In genomic region chr5:133885016-133885415, GRCm38 (mm10) we compare ENCODE assay signal across 9 mouse cellular contexts.
DNase-seq lines count a peak whose midpoint lies in the region; ATAC-seq and TF ChIP-seq lines count a peak whose summit lies in the region.
"Had no signal": no experiment of that assay in that cellular context is flagged by ENCODE, and none has a peak within 500 bp of the region (broad histone marks: within the 10 kb centered on the region; RNA-seq: fewer than 3 reads in every experiment).

No protein-coding gene starts in this region.

- TF ChIP-seq POLR2A in brain, embryonic 14.5 days (IDR thresholded peaks at IDR 0.05; ENCODE audit: borderline replicate concordance, extremely low read depth, insufficient read depth, insufficient read length, poor library complexity, severe bottlenecking), result no peak

- intact Hi-C loops in heart, postnatal 36 days (cut with DNase I), result no loop called here

- H3K36me3 ChIP-seq in forebrain, embryonic 11.5 days (ENCODE audit: control insufficient read depth, insufficient read depth, low read length), result no peaks in the 10 kb centered on the region
- H3K36me3 ChIP-seq in stomach, embryonic 16.5 days (ENCODE audit: control insufficient read depth, insufficient read depth, low read length), result no peaks in the 10 kb centered on the region

- peak overlapping the region; percentile 78 for H3K27ac ChIP-seq in forebrain, embryonic 11.5 days (ENCODE audit: low read depth, low read length)
- peak overlapping the region; percentile 29; the same call in 1 of the 2 replicates for H3K27ac ChIP-seq in stomach, embryonic 16.5 days (ENCODE audit: low read length)

- peak; percentile 98 for DNase-seq in Muller cell, postnatal 12 days (ENCODE audit: inconsistent ontology term)
- peak; percentile 98 for DNase-seq in brain, embryonic 14.5 days (ENCODE audit: low read depth)
- DNase-seq in forebrain, embryonic 11.5 days (ENCODE audit: low spot score), result peak; percentile 89
- peak; percentile 8 to 14 for DNase-seq in heart, postnatal 36 days
- DNase-seq in layer of hippocampus, adult 8-10 months (ENCODE audit: low spot score in 2 of 2), result peak; percentile 31 to 46
- peak; percentile 70 for DNase-seq in mesoderm, embryonic 11.5 days (ENCODE audit: low read depth, low spot score)

- TF ChIP-seq CTCF in brain, embryonic 14.5 days (IDR thresholded peaks at IDR 0.05; ENCODE audit: borderline replicate concordance, extremely low read depth, insufficient read depth, insufficient read length), result peak; percentile 10; the same call in 1 of the 2 replicates

- peaks cover 7% of the 10 kb centered on the region; the same call in 1 of the 2 replicates for H3K4me1 ChIP-seq in forebrain, embryonic 11.5 days (replicated peaks; ENCODE audit: control insufficient read depth, insufficient read depth, low read length)
- peaks cover 10% of the 10 kb centered on the region; the same call in 1 of the 2 replicates for H3K4me1 ChIP-seq in stomach, embryonic 16.5 days (ENCODE audit: control insufficient read depth, insufficient read depth, low read length)

- H3K9ac ChIP-seq in forebrain, embryonic 11.5 days (ENCODE audit: low read length), result no peak overlapping the region
- no peak overlapping the region for H3K9ac ChIP-seq in stomach, embryonic 16.5 days (ENCODE audit: low read length)

- H3K4me2 ChIP-seq in forebrain, embryonic 11.5 days (ENCODE audit: low read depth, low read length, severe bottlenecking), result peak overlapping the region; percentile 15; the same call in 1 of the 2 replicates
- no peak overlapping the region for H3K4me2 ChIP-seq in stomach, embryonic 16.5 days (ENCODE audit: low read depth, low read length)

- H3K4me3 ChIP-seq in forebrain, embryonic 11.5 days (ENCODE audit: low read depth, low read length), result no peak overlapping the region
- no peak overlapping the region for H3K4me3 ChIP-seq in stomach, embryonic 16.5 days (replicated peaks; ENCODE audit: low read length)

- no peaks in the 10 kb centered on the region for H3K9me3 ChIP-seq in forebrain, embryonic 11.5 days (ENCODE audit: control insufficient read depth, low read length)
- H3K9me3 ChIP-seq in stomach, embryonic 16.5 days (replicated peaks; ENCODE audit: control insufficient read depth, low read length), result no peaks in the 10 kb centered on the region

- peak; percentile 93 for ATAC-seq in forebrain, embryonic 11.5 days (replicated peaks; ENCODE audit: low FRiP score)
- ATAC-seq in stomach, embryonic 16.5 days (ENCODE audit: insufficient read depth, low FRiP score), result peak; percentile 85
- ATAC-seq in megakaryocyte progenitor cell, adult 5-6 weeks (replicated peaks; ENCODE audit: poor library complexity), result no peak
- ATAC-seq: Patski had no signal

- no peaks in the 10 kb centered on the region for H3K27me3 ChIP-seq in forebrain, embryonic 11.5 days (ENCODE audit: control insufficient read depth, insufficient read depth, low read length)
- no peaks in the 10 kb centered on the region for H3K27me3 ChIP-seq in stomach, embryonic 16.5 days (ENCODE audit: control insufficient read depth, insufficient read depth, low read length)
- H3K27me3 ChIP-seq: Patski had no signal

- WGBS in forebrain, embryonic 11.5 days, result 12% methylated on average over 6 of the region's 6 CpGs
- WGBS in stomach, embryonic 16.5 days, result 28% methylated on average over 6 of the region's 6 CpGs

Comparison
In these comparisons a context has a peak if more than half of its experiments do, and no peak if none do; other contexts are left out.
1. DNase-seq: peak in every context shown above with its lines; median percentile 98 in Muller cell, postnatal 12 days; 98 in brain, embryonic 14.5 days; 89 in forebrain, embryonic 11.5 days; 70 in mesoderm, embryonic 11.5 days; 38 in layer of hippocampus, adult 8-10 months; 11 in heart, postnatal 36 days.